Comparison of ENCODE assay signal across 8 mouse cellular contexts in genomic region chr7:19822604-19823058, GRCm38 (mm10). TPM values are rescaled to one million over a fixed set of nuclear protein-coding genes. Genes with fewer than 3 reads are reported as not detected.
A peak's percentile ranks its signal among the peaks of the same experiment; 100 is the strongest.
DNase-seq lines count a peak whose midpoint lies in the region; ATAC-seq and TF ChIP-seq lines count a peak whose summit lies in the region.

Bcl3 (minus strand) TSS chr7:19822770.

- WGBS in intestine, embryonic 15.5 days = under 1% methylated on average over 38 of the region's 42 CpGs
- 5% methylated on average over 20 of the region's 42 CpGs for WGBS in liver, postnatal 0 days (ENCODE audit: insufficient replicate concordance)
- WGBS in neural tube, embryonic 14.5 days = under 1% methylated on average over 27 of the region's 42 CpGs

- DNase-seq in adrenal gland, postnatal 10 days = peak; percentile 86
- DNase-seq in gonadal fat pad, adult 2 months (ENCODE audit: low read depth) = no peak
- peak; percentile 75 for DNase-seq in liver, postnatal 0 days
- DNase-seq in right cerebral cortex, postnatal 25 days = no peak

- H3K9me3 ChIP-seq in intestine, embryonic 15.5 days = no peaks in the 10 kb centered on the region
- H3K9me3 ChIP-seq in liver, postnatal 0 days (ENCODE audit: low read length) = no peaks in the 10 kb centered on the region
- no peaks in the 10 kb centered on the region for H3K9me3 ChIP-seq in neural tube, embryonic 14.5 days (ENCODE audit: control insufficient read depth, low read length)

- peaks cover 48% of the 10 kb centered on the region for H3K4me1 ChIP-seq in intestine, embryonic 15.5 days (replicated peaks)
- H3K4me1 ChIP-seq in liver, postnatal 0 days (ENCODE audit: insufficient read depth) = peaks cover 39% of the 10 kb centered on the region
- H3K4me1 ChIP-seq in neural tube, embryonic 14.5 days (ENCODE audit: control insufficient read depth, insufficient read depth, low read length) = peaks cover 3% of the 10 kb centered on the region

- TF ChIP-seq EP300 in liver, postnatal 0 days (IDR thresholded peaks at IDR 0.05; ENCODE audit: low read depth) = no peak

- 0 out of 2 replicates have a peak, but pooled peaks cover 3% of the 10 kb centered on the region for H3K27me3 ChIP-seq in intestine, embryonic 15.5 days (replicated peaks)
- no peaks in the 10 kb centered on the region for H3K27me3 ChIP-seq in liver, postnatal 0 days (ENCODE audit: insufficient read depth, low read length)
- peaks cover 17% of the 10 kb centered on the region for H3K27me3 ChIP-seq in neural tube, embryonic 14.5 days (ENCODE audit: control insufficient read depth, insufficient read depth, low read length)

- H3K9ac ChIP-seq in intestine, embryonic 15.5 days = peak within 1 kb of the TSS; percentile 80
- peak within 1 kb of the TSS; percentile 86 for H3K9ac ChIP-seq in liver, postnatal 0 days (replicated peaks)
- peak within 1 kb of the TSS; percentile 41; the same call in 1 of the 2 replicates for H3K9ac ChIP-seq in neural tube, embryonic 14.5 days (replicated peaks; ENCODE audit: low read depth, low read length)

- TF ChIP-seq CTCF in liver, postnatal 0 days (IDR thresholded peaks at IDR 0.05; ENCODE audit: low read depth) = no peak

- H3K27ac ChIP-seq in intestine, embryonic 15.5 days = peak within 1 kb of the TSS; percentile 97
- peak within 1 kb of the TSS; percentile 92 for H3K27ac ChIP-seq in liver, postnatal 0 days (ENCODE audit: low read depth)
- H3K27ac ChIP-seq in neural tube, embryonic 14.5 days (ENCODE audit: low read depth, low read length) = no peak within 1 kb of the TSS

- peak; percentile 50 for ATAC-seq in CD4-positive, CD25-positive, alpha-beta regulatory T cell, adult 4 months
- peak; percentile 47 for ATAC-seq in intestine, embryonic 15.5 days
- no peak for ATAC-seq in liver, postnatal 0 days
- no peak for ATAC-seq in neural tube, embryonic 14.5 days (ENCODE audit: low read depth)
- ATAC-seq in erythroid progenitor cell, adult 5-6 weeks (replicated peaks; ENCODE audit: low FRiP score, poor library complexity, severe bottlenecking) = no peak

- H3K4me2 ChIP-seq in intestine, embryonic 15.5 days (replicated peaks) = peak within 1 kb of the TSS; percentile 94
- peak within 1 kb of the TSS; percentile 89 for H3K4me2 ChIP-seq in liver, postnatal 0 days (ENCODE audit: low read depth, low read length)
- peak within 1 kb of the TSS; percentile 39 for H3K4me2 ChIP-seq in neural tube, embryonic 14.5 days (ENCODE audit: low read depth, low read length)

- no peaks in the 10 kb centered on the region for H3K36me3 ChIP-seq in intestine, embryonic 15.5 days
- H3K36me3 ChIP-seq in liver, postnatal 0 days (replicated peaks; ENCODE audit: insufficient read depth, low read length) = peaks cover 12% of the 10 kb centered on the region
- H3K36me3 ChIP-seq in neural tube, embryonic 14.5 days (ENCODE audit: control insufficient read depth, insufficient read depth, low read length) = no peaks in the 10 kb centered on the region

- peak within 1 kb of the TSS; percentile 58 for H3K4me3 ChIP-seq in intestine, embryonic 15.5 days (replicated peaks)
- H3K4me3 ChIP-seq in liver, postnatal 0 days (ENCODE audit: low read depth, low read length) = peak within 1 kb of the TSS; percentile 69
- H3K4me3 ChIP-seq in neural tube, embryonic 14.5 days (ENCODE audit: low read depth, low read length) = peak within 1 kb of the TSS; percentile 21

RNA-seq across cellular contexts. Expression of gene Bcl3, which starts in this region (rescaled TPM):
- polyA plus RNA-seq in CD4-positive, CD25-positive, alpha-beta regulatory T cell, adult 4 months (2017; shearing (Covaris generic)) = 10 to 100 TPM; 16.0 to 20.5 TPM
- 10 to 100 TPM; 15.4 to 16.6 TPM for total RNA-seq in adrenal gland, postnatal 10 days (2021)
- polyA plus RNA-seq in gonadal fat pad, adult 2 months (2012; rRNA removed) = 10.5 and 11.8 TPM in 2 replicates
- polyA plus RNA-seq in intestine, embryonic 15.5 days (2015; fragmentation: Nextera tagmentation; extraction: Ambion mirVana) = 13.3 and 13.9 TPM in 2 replicates
- 5.4 and 11.2 TPM in 2 replicates for polyA plus RNA-seq in liver, postnatal 0 days (2015; fragmentation: Nextera tagmentation; extraction: Ambion mirVana)
- 0.24 and 1.2 TPM in 2 replicates for polyA plus RNA-seq in neural tube, embryonic 14.5 days (2014; fragmentation: Nextera tagmentation; extraction: Ambion mirVana)
- total RNA-seq in erythroid progenitor cell, adult 5-6 weeks (2015; ENCODE audit: low replicate concordance) = 15.5 and 21.3 TPM in 2 replicates
- total RNA-seq in erythroid progenitor cell, adult 5-6 weeks (2017; ENCODE audit: low replicate concordance) = 0.77 TPM in 1 of 2 replicates, not detected in the other

Comparison
In these comparisons a context has a peak if more than half of its experiments do, and no peak if none do; other contexts are left out.
1. ATAC-seq: peak in CD4-positive, CD25-positive, alpha-beta regulatory T cell, adult 4 months (single experiment) and intestine, embryonic 15.5 days (single experiment); none in liver, postnatal 0 days (single experiment), neural tube, embryonic 14.5 days (single experiment) and erythroid progenitor cell, adult 5-6 weeks (single experiment).
2. DNase-seq: peak in adrenal gland, postnatal 10 days (single experiment) and liver, postnatal 0 days (single experiment); none in gonadal fat pad, adult 2 months (single experiment) and right cerebral cortex, postnatal 25 days (single experiment).
3. H3K4me2 ChIP-seq: peak in every context shown above with its lines; median percentile 94 in intestine, embryonic 15.5 days; 89 in liver, postnatal 0 days; 39 in neural tube, embryonic 14.5 days.
4. Peak in every context shown above with its lines, with median percentiles within 50 percentile points of each other: H3K4me3 ChIP-seq and H3K9ac ChIP-seq.